Mouse (Mus musculus): ENCODE data around the gene Vps13a. TPM values are rescaled to one million over a fixed set of nuclear protein-coding genes. Genes with fewer than 3 reads are reported as not detected.
"Not testable (repeated sequence)": the region's sequence is repeated elsewhere in the genome, so short reads cannot be mapped to it uniquely, and the experiment has no call there.

The Vps13a gene
- polyA plus RNA-seq, 1 experiment from 2014 or later = 8.9 TPM

DNA sequence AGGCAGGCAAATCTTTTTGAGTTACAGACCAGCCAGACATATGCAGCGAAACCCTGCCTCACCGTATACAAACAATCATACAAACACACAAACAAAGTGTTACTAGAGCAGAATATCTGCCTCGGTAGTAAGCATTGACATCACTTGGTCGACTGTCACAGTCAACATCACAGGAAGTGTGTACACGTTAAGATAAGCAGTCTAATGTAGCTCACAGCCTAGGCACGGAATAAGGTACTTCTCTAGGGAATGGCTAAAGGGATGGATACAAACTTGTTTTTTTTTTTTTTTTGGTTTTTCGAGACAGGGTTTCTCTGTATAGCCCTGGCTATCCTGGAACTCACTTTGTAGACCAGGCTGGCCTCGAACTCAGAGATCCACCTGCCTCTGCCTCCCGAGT, 23.3 kb downstream of the Vps13a start:
- H3K4me1 ChIP-seq; H3K9me3 ChIP-seq (replicated peaks); H3K27ac ChIP-seq (replicated peaks); H3K9ac ChIP-seq; H3K4me2 ChIP-seq (replicated peaks); H3K36me3 ChIP-seq; ATAC-seq (ENCODE audit: insufficient number of reproducible peaks, low FRiP score, low TSS enrichment, low read depth); H3K27me3 ChIP-seq; H3K4me3 ChIP-seq (replicated peaks): not testable (repeated sequence)
- WGBS = 88% methylated on average over 9 of the region's 9 CpGs

DNA sequence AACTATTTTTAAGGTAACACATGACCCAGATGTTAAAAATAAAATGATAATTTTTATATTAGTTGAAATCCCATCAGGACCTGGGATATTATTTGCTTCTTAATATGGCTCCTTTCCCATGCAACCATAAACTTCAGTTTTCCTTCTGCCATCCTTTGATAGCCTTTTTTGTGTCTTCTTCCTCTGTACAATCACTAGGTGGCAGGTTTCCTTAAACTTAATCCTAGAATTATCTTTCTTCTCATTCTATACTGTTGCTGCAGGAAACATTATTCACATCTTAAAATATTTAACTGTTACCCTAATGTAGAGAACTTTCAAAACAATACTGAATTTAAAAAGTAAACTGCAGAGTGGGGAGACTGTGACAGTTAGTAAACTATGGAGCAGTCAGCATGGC, 24.9 kb downstream of the Vps13a start:
- H3K4me3 ChIP-seq (replicated peaks) = no peak overlapping the region
- no peaks in the 10 kb centered on the region for H3K36me3 ChIP-seq
- ATAC-seq (ENCODE audit: insufficient number of reproducible peaks, low FRiP score, low TSS enrichment, low read depth) = no peak

DNA sequence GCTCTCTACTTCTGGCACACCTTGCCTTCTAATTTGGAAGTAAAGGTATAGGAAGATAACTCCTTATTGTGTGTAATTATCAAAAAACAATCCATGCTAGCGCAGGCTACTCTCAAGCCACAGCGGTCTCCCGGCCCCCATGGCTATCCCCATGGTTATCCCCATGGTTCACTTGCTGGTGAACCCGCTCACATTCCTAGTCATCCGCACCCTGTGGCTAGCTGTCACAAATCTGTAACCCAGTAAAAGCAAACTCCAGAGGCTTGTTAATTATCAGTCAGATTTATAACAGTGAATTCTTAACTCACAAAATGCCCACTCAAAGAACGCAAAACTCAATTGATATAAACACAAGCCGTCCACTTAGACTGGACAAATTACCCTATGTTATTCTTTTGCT, 25.5 kb downstream of the Vps13a start:
- WGBS = 94% methylated on average over 7 of the region's 7 CpGs

More for the DNA sequence above, 24.9 kb downstream of the Vps13a start:
- Histone ChIP-seq H3K9me3 (replicated peaks) (no peaks in the 10 kb centered on the region), H3K4me1 (no peaks in the 10 kb centered on the region), H3K27ac (replicated peaks) (no peak overlapping the region), H3K4me2 (replicated peaks) (no peak overlapping the region), H3K9ac (no peak overlapping the region), H3K27me3 (no peaks in the 10 kb centered on the region)

DNA sequence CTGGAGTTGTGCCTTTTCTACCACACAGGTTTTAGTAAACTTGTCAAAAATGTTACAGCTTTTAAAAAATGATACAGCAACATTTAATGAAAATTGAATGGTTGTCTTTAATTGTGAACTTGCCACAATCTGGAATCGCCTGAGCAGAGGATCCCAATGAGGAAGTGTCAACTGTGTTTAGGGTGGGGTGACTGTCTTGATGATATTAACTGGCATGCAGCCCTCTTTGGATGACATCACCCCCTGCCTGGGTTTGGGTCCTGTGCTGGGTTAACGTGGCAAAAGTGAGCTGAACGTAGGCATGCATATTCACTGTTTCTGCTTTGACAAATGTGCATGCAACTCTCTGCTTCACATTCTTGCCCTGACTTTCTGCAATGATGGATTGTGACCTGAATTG, 27.6 kb downstream of the Vps13a start:
- WGBS = 73% methylated on average over 3 of the region's 3 CpGs
- Histone ChIP-seq H3K4me2 (replicated peaks) (no peak overlapping the region), H3K4me3 (replicated peaks) (no peak overlapping the region), H3K36me3 (no peaks in the 10 kb centered on the region), H3K27ac (replicated peaks) (no peak overlapping the region), H3K4me1 (no peaks in the 10 kb centered on the region), H3K27me3 (no peaks in the 10 kb centered on the region), H3K9ac (no peak overlapping the region), H3K9me3 (replicated peaks) (no peaks in the 10 kb centered on the region)
- ATAC-seq (ENCODE audit: insufficient number of reproducible peaks, low FRiP score, low TSS enrichment, low read depth) = no peak

More for the DNA sequence above, 25.5 kb downstream of the Vps13a start:
- Histone ChIP-seq H3K4me3 (replicated peaks) (no peak overlapping the region), H3K27ac (replicated peaks) (no peak overlapping the region), H3K4me2 (replicated peaks) (no peak overlapping the region), H3K27me3 (no peaks in the 10 kb centered on the region), H3K36me3 (no peaks in the 10 kb centered on the region), H3K4me1 (no peaks in the 10 kb centered on the region), H3K9me3 (replicated peaks) (no peaks in the 10 kb centered on the region), H3K9ac (no peak overlapping the region)
- ATAC-seq (ENCODE audit: insufficient number of reproducible peaks, low FRiP score, low TSS enrichment, low read depth) = no peak

DNA sequence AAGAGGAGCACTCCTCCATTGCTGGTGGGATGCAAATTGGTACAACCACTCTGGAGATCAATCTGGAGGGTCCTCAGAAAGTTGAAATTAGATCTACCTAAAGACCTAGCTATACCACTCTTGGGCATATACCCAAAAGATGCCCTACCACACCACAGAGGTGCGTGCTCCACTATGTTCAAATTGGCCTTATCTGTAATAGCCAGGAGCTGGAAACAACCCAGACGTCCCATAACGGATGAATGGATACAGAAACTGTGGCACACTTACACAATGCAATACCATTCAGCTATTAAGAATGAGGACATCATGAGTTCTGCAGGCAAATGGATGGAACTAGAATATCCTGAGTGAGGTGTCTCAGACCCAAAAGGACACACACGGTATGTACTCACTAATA, 43.9 kb downstream of the Vps13a start:
- Histone ChIP-seq H3K4me1 (no peaks in the 10 kb centered on the region), H3K4me3 (replicated peaks) (no peak overlapping the region), H3K4me2 (replicated peaks) (no peak overlapping the region), H3K27ac (replicated peaks) (no peak overlapping the region), H3K27me3 (no peaks in the 10 kb centered on the region), H3K36me3 (no peaks in the 10 kb centered on the region), H3K9ac (no peak overlapping the region), H3K9me3 (replicated peaks) (no peaks in the 10 kb centered on the region)
- WGBS = 90% methylated on average over 4 of the region's 4 CpGs
- no peak for ATAC-seq (ENCODE audit: insufficient number of reproducible peaks, low FRiP score, low TSS enrichment, low read depth)

DNA sequence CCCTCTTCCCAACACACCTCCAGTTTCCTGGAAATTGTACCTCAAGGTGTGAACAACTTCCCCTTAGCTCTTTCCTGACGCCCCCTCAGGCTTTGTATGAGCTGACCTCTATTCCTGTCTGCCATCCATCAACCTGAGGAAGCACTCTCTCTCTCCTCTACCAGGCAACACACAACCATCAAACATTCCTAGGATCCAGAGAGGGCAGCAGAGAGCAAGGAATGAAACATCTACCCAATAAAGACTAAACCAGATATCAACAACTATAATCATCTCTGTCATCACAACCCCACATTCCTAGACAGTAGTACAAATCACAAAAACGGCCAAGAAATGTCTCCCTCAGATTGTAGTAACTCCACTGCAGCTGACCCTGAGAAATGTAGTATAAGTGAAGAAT, 52.0 kb downstream of the Vps13a start:
- H3K36me3 ChIP-seq = no peaks in the 10 kb centered on the region
- ATAC-seq (ENCODE audit: insufficient number of reproducible peaks, low FRiP score, low TSS enrichment, low read depth) = no peak
- 41% methylated on average over 2 of the region's 2 CpGs for WGBS
- H3K9ac ChIP-seq = no peak overlapping the region
- H3K27ac ChIP-seq (replicated peaks) = no peak overlapping the region
- no peaks in the 10 kb centered on the region for H3K4me1 ChIP-seq
- H3K4me3 ChIP-seq (replicated peaks) = no peak overlapping the region
- no peak overlapping the region for H3K4me2 ChIP-seq (replicated peaks)
- no peaks in the 10 kb centered on the region for H3K9me3 ChIP-seq (replicated peaks)
- H3K27me3 ChIP-seq = no peaks in the 10 kb centered on the region

DNA sequence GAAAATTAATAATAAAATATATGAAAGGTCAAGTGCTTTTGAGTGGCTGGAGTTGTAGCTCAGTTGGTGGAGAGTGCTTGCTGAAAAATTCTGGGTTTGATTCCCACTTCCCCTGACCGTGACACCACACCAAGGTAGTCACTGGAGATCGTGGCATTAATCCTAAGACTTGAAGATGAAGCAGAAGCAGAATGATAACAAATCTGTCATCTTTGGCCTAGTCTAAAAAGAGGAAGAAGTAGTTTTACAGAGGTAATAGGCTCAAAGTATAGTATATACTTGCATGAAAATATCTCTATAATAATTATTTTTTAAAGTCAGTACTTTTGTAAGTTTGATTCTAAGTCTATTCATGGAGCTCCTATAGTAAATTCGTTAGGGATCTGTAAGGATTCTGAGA, 65.5 kb downstream of the Vps13a start:
- WGBS = 90% methylated on average over 3 of the region's 3 CpGs
- Histone ChIP-seq H3K4me1 (no peaks in the 10 kb centered on the region), H3K4me3 (replicated peaks) (no peak overlapping the region), H3K9me3 (replicated peaks) (no peaks in the 10 kb centered on the region), H3K9ac (no peak overlapping the region), H3K27me3 (no peaks in the 10 kb centered on the region), H3K36me3 (no peaks in the 10 kb centered on the region), H3K4me2 (replicated peaks) (no peak overlapping the region), H3K27ac (replicated peaks) (no peak overlapping the region)
- ATAC-seq (ENCODE audit: insufficient number of reproducible peaks, low FRiP score, low TSS enrichment, low read depth) = no peak

DNA sequence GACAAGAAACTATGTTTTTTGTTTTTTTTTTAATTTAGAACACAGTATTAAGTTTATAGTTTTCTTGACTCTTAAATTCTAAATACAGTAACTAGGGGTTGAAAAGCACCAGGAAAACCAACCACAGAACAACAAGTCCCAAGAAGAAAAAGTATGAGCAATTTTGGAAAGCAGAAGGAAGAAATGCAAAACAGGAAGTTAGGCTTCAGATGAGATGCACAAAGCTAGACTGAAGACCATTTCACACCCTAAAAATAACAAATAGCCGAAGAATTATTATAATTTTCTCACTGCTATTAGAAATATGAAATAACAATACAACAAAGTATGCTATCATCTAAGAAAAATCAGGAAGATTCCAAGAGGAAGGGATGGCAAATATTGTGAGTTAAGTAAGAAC, 78.9 kb downstream of the Vps13a start:
- no peak overlapping the region for H3K27ac ChIP-seq (replicated peaks)
- H3K9me3 ChIP-seq (replicated peaks) = no peaks in the 10 kb centered on the region
- no peak overlapping the region for H3K9ac ChIP-seq
- H3K4me1 ChIP-seq = no peaks in the 10 kb centered on the region
- no peaks in the 10 kb centered on the region for H3K36me3 ChIP-seq
- no peaks in the 10 kb centered on the region for H3K27me3 ChIP-seq
- WGBS = 82% methylated on average over 1 of the region's 1 CpGs
- no peak overlapping the region for H3K4me2 ChIP-seq (replicated peaks)
- ATAC-seq (ENCODE audit: insufficient number of reproducible peaks, low FRiP score, low TSS enrichment, low read depth) = no peak
- no peak overlapping the region for H3K4me3 ChIP-seq (replicated peaks)

DNA sequence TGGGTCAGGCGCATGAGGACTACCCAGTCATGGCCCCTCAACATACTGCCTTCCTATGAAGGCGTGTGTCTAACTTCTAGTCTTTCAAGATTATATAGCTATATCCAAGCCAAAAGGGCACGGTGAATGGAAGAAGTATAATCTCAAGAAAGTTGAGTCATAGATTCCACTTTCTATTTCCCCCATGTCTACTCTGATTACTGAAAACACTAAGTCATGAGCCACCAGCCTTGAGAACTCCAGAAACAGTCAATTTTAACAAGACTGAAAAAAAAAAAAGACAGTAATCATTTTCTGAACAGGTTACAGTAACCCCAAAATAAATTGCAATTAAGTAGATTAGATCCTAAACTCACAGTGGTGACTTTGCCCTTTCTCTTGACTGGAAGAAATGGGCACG, 95.8 kb downstream of the Vps13a start:
- H3K27ac ChIP-seq (replicated peaks) = no peak overlapping the region
- 92% methylated on average over 4 of the region's 4 CpGs for WGBS
- H3K9ac ChIP-seq = no peak overlapping the region
- no peaks in the 10 kb centered on the region for H3K9me3 ChIP-seq (replicated peaks)
- H3K4me1 ChIP-seq = no peaks in the 10 kb centered on the region
- ATAC-seq (ENCODE audit: insufficient number of reproducible peaks, low FRiP score, low TSS enrichment, low read depth) = no peak
- H3K27me3 ChIP-seq = no peaks in the 10 kb centered on the region
- H3K4me3 ChIP-seq (replicated peaks) = no peak overlapping the region
- H3K36me3 ChIP-seq = no peaks in the 10 kb centered on the region
- H3K4me2 ChIP-seq (replicated peaks) = no peak overlapping the region

DNA sequence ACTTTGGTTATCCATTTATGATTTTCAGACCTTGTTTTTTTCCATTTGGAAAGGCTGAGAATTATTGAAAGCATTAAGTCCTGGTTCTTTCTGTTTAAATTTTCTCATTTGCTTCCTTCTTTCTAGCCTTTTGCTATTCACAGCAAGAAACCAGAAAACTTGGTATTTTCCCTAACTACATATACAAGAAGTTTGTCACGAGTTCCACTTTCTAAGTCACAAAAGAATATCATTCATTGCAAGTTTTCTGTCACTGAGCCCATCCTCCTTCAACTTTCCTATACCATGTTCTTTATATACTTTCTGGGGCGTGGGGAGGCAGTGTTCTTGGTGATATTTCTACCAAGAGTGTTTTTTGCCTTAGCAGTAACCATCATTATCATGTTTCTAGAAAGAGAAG, 96.5 kb downstream of the Vps13a start:
- WGBS = 81% methylated on average over 2 of the region's 2 CpGs
- no peak overlapping the region for H3K27ac ChIP-seq (replicated peaks)

DNA sequence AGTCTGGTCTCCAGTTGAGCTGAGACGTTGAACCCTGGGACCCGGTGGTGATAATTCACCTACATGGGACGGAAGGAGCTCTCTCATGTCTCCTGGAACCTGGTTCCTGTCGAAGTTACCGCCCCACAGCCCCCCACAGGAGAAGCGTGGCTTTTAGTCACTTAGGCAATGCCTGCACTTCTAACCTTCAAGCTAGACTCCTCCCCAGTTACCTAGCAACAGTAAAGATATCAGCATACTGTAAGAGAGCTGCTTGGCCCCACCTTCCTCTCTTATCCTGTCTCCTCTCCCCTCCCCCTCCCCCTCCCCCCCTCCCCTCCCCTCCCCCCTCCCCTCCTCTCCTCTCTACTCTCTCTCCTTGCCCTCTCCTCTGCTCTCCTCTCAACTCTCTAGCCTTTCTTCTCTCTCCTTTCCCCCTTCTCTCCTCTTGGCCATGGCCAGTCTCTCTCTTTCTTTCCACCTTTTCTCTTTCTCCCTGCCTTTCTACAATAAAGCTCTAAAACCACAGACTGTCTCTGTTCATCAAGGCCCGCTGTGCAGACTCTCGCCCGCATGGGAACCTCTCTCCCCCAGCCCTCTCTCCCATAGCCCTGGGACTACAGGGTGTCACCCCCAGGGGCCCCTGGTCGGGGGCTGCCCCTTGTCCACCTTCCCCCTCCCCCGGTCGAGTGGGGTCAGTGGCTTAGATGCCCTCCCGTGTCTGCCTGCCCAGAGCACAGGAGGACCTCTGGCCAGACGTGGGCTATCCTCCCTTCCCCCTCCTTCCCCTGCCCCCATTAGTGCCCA, 154.9 kb downstream of the Vps13a start:
- H3K36me3 ChIP-seq = no peaks in the 10 kb centered on the region
- 28% methylated on average over 14 of the region's 14 CpGs for WGBS
- no peak for ATAC-seq (ENCODE audit: insufficient number of reproducible peaks, low FRiP score, low TSS enrichment, low read depth)
- H3K4me3 ChIP-seq (replicated peaks) = no peak overlapping the region
- no peaks in the 10 kb centered on the region for H3K4me1 ChIP-seq
- no peaks in the 10 kb centered on the region for H3K27me3 ChIP-seq
- H3K4me2 ChIP-seq (replicated peaks) = no peak overlapping the region
- no peak overlapping the region for H3K27ac ChIP-seq (replicated peaks)
- H3K9ac ChIP-seq = no peak overlapping the region
- no peaks in the 10 kb centered on the region for H3K9me3 ChIP-seq (replicated peaks)

More for the DNA sequence above, 96.5 kb downstream of the Vps13a start:
- no peak overlapping the region for H3K4me3 ChIP-seq (replicated peaks)
- no peak overlapping the region for H3K9ac ChIP-seq
- H3K4me1 ChIP-seq = no peaks in the 10 kb centered on the region
- H3K36me3 ChIP-seq = no peaks in the 10 kb centered on the region
- no peak for ATAC-seq (ENCODE audit: insufficient number of reproducible peaks, low FRiP score, low TSS enrichment, low read depth)
- no peak overlapping the region for H3K4me2 ChIP-seq (replicated peaks)
- H3K9me3 ChIP-seq (replicated peaks) = no peaks in the 10 kb centered on the region
- H3K27me3 ChIP-seq = no peaks in the 10 kb centered on the region

DNA sequence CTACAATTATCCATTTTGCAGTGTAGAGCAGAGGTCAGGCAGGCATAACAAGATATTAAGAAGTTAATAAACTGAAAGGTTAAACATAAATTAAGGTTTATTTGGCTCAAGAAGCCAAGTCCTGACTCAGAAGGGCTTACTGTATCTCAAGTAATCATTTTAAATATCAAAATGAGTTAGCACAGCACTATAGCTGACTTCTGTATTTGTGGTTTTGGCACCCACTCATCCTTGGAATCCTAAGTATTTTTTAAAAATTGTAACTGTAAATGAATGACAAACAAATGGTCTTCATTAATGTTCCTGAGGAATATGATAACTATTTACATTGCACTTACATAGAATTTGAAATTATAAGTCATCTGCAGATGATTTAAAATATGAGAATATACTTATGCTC, 155.7 kb downstream of the Vps13a start:
- H3K9ac ChIP-seq = no peak overlapping the region
- no peaks in the 10 kb centered on the region for H3K36me3 ChIP-seq
- H3K27me3 ChIP-seq = no peaks in the 10 kb centered on the region
- no peaks in the 10 kb centered on the region for H3K4me1 ChIP-seq
- no peaks in the 10 kb centered on the region for H3K9me3 ChIP-seq (replicated peaks)
- no peak overlapping the region for H3K4me3 ChIP-seq (replicated peaks)
- no peak for ATAC-seq (ENCODE audit: insufficient number of reproducible peaks, low FRiP score, low TSS enrichment, low read depth)
- H3K27ac ChIP-seq (replicated peaks) = no peak overlapping the region
- H3K4me2 ChIP-seq (replicated peaks) = no peak overlapping the region

Measured in embryonic facial prominence, embryonic 15.5 days (tissue).